Mouse (Mus musculus): ENCODE results near the gene Gm49387.
A peak's percentile ranks its signal among the peaks of the same experiment; 100 is the strongest.

Gene Gm49387

DNA sequence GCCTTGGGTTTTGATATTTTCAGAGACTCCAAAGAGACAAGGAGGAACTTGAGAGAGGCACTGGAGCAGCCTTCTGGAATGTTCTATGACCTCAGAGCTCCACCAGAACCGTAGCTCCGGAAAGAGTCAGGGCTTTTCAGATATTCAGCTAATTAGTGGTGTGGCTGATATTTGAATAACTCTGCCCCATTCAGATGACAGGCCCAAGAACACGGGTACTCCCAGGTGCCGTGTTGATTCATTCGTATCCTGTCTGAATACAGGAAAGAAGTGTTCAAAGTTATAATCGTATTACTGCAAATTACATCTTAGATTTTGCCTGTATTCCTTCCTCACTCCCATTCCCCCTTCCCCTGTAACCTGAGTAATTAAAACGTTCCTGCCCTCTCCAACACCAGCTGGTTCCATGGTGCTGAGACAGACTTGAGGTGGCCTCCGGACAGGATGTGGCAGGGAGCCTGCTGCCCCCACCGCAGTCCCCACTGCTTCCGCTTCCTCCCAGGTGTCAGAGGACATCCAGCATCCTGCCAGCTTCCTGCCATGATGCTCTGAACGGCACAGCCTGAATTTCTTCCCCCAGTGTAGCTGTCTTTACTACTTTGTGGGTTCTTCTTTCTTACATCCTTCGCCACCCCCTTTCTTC is 109.1 kb downstream of the Gm49387 start:
- peak; percentile 79 for DNase-seq (ENCODE audit: low read depth, low spot score)

DNA sequence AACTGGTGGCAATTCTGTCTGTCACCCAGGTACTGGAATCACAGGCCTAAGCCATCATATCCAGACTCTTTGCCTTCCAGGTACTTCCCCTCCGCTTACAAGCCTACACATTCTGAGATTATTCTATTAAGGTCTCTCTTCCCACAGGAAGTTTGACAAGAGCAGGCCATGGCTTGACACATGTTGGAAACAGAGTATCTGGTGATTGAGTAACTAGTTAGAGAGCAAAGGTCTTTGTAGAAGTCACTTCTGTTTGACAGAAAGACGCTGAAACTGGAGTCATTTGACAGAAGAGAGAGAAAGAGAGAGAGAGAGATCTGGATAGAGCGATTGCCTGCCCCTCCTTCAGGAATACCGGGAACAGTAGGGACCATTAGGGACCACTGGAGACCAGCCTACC is 109.8 kb downstream of the Gm49387 start:
- no peak for DNase-seq (ENCODE audit: low read depth, low spot score)

GRCm38 (mm10) chr14:31525040-31525810 is 115.5 kb downstream of the Gm49387 start:
- peak; percentile 47 for DNase-seq (ENCODE audit: low read depth, low spot score)

- DNase-seq (ENCODE audit: low read depth, low spot score): no peak
Measured at GRCm38 (mm10) chr14:31521318-31521717, 119.4 kb downstream of the Gm49387 start.

DNA sequence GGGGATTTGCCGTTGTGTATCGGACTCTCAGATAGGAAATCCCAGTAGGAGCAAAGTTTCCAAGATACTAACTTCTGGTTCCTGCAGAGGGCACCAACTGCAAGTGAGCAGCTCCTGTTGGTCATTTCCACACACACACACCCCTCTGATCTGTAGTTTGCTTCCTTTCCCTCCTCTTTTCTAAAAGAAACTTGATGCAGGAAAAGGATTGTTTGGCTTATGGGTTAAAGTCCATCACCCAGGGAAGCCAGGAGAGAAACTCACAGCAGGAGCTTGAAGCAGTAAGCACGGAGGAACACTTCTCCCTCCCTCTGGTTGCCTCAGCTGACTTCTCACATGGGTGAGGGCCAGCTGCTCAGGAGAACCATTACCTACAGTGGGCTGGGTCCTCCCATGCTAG is 121.5 kb downstream of the Gm49387 start:
- DNase-seq (ENCODE audit: low read depth, low spot score): no peak

DNA sequence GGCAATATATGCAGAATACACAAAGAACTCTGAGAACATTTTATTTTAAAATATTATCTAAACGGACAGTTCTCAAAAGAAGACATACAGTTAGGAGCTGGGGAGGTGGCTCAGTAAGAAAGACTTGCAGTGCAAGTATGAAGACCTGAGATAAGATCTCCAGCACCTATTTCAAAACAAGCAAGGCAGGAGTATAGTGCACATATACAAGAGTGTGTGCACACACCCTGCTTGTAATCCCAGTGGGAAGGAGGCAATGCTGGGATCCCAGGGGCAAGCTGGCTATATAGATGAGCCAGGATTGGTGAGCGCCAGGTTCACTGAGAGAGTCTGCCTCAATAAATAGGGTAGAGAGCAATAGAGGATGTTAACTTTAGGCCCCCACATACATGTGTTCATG is 124.8 kb downstream of the Gm49387 start:
- DNase-seq (ENCODE audit: low read depth, low spot score): no peak

DNA sequence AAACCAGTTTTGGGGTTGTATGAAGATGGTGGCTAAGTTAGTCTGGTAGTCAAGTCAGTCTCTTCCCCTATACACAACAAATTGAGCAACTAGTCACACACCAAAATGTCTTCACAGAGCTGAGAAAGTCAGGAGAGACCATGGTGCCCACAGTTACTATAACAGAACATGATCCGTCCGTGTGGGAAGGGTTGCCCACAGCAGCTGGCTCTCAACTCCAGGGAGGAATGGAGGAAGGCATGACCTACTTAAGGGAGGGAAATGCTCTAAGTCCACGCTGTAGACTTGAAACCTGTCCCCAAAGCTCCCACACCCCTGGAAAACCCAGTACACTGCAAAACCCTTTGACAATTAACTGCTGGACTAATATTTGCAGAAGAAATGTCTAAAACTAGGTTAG is 130.4 kb downstream of the Gm49387 start:
- DNase-seq (ENCODE audit: low read depth, low spot score): no peak

GRCm38 (mm10) chr14:31509911-31510310 is 130.8 kb downstream of the Gm49387 start:
- DNase-seq (ENCODE audit: low read depth, low spot score): no peak

DNA sequence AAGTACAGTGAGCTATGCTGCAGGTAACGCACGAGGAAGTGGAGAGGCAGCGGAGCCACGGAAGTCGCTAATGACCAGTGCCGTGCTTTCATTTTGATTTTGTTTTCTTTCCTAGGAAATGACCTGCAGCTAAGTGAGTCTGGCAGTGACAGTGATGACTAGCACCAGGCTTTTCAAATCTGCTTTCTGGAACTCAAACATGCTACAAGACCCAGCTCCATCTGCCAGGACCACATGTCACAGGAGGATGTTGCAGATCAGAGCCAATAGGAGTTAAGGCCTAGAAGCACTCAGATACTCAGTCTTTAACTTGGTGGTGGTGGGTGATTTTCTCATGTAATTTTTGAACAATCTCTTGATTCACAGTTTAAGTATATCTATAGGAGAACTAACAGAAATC is 134.2 kb downstream of the Gm49387 start:
- DNase-seq (ENCODE audit: low read depth, low spot score): no peak

DNA sequence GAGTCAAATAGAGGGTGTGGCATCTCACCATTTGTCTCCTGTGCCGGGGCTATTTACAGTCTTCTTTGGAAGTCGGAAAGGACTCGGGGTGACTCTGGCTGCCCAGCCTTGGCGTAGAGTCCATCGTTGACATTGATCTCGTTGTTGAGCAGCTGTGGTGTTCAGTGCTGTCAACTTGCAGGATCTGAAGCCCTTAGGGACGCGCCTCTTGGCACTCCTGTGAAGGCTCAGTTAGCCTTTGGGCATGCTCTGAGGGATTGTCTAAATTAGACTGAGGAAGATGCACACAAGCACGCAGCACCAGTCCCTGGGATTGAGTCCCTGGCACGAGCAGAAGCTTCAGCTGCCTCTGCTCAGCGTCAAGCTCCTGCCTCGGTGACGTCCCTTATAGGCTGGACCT is 137.3 kb downstream of the Gm49387 start:
- no peak for DNase-seq (ENCODE audit: low read depth, low spot score)

Measured in CD4-positive helper T cell, adult 2 months (primary cell).